Mouse (Mus musculus) liver, postnatal 0 days (tissue): ENCODE measurements around the gene Rftn1.

Experiments used
- CTCF ChIP-seq: sonication (generic); IDR thresholded peaks from 2 replicates; pipeline ENCODE4 v1.5.1; 2016; ENCODE audit warnings: antibody characterized with exemption, low read depth
- EP300 ChIP-seq: IDR thresholded peaks from 2 replicates; pipeline ENCODE4 v1.6.1; 2016; ENCODE audit warnings: antibody characterized with exemption, low read depth, mild to moderate bottlenecking

DNA sequence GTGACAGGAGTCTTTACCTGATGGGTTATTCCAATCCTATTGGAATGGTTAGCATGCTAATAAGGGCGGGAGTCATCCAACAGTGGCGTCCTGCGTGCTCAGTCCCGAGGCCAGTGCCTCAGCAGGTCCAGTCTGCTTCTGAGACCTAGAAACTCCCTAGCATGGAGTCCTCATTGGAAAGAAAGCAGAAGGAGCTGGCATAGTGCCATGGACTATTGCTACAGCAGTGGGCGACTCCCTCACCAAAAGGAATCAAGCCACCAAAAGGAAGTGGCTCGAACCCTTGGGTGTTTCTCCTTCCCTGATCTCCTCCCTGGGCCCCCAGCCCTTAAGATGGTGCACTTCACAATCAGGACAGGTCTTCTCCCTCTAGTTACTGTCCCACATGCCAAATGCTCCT is 24.6 kb upstream of the Rftn1 start:
- TF ChIP-seq CTCF (no peak), EP300 (no peak)
